Mouse (Mus musculus) CD4-positive, CD25-positive, alpha-beta regulatory T cell (primary cell): ENCODE data around the gene Msmo1. TPM values are rescaled to one million over a fixed set of nuclear protein-coding genes. Genes with fewer than 3 reads are reported as not detected.

Experiments
- polyA plus RNA-seq: library from polyadenylated mRNA; unstranded; fragments of 100-300 nt; shearing (Covaris generic); gene quantifications from one replicate; pipeline ENCODE4 v1.2.1, GENCODE M21; 2017

Msmo1 gene
- polyA plus RNA-seq, result 61.7 TPM

DNA sequence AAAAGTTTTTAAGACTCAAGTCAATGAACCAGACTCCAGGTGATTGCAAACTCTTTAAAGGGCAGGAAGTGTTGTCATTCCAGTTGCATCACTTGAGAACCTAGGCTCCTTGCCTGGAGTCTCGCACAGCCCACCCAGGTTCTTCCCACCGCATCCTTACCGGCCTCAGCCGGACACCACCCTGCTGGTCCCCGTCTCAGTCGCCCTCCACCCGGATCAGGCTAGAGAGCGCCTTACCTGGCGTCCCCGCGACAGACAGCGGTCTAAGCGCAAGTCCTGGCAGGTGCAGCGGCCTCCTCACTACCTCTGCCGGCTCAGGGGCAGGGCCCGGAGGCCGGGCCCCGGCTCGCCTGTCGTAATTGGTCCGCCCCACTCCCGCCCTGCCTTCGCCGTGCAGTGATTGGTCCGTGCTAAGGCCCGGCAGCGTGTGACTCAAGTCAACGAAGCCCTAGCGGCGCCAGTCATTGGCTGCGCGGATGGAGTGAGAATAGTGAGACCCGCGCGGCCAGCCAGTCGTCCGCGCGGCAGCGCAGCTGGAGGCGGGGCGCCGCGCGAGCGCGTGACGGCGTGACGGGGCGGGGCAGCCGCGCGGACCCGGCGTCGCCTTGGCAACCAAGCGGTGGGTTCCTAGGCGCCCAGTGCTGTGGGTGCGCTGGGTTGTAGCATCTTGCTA lies at the start of gene Msmo1:
Gene Msmo1 (minus strand): TSS at position 522 of the 673 bp plus-strand sequence.

DNA sequence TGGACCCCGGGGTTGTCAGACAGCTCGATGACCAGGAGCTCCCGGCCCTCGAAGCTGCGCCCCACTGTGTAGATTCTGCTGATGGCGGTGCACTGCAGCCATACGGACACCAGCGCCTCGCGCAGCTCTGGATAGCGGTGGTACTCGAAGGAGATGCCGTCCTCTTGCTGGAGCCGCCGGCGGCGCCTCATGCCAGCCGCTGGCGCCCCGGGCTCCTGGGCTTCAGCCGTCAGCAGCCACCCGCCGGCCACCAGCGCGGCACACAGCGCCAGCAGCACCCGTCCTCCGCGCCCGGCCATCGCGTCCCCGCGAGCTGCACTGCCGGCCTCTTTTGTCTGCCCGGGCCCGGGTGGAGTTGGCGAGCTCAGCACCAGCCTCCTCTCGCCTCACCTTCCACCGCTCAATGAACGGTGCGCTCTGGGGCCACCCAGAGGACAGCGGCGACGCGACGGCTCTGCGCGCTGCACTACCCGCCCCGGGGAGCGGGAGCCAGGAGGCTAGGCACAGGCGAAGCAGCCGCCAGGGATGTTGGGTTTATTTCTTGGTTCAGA lies 40.9 kb downstream of the Msmo1 start, which contains the start of gene Cpe:
Gene Cpe (minus strand): TSS at position 404 of the 551 bp plus-strand sequence.

Other genes starting within 250 kb of the Msmo1 start
- gene Cpe, start 40.7 kb downstream of the Msmo1 start, polyA plus RNA-seq, result 5.5 TPM
- 21.1 TPM for gene Klhl2, start 116.2 kb upstream of the Msmo1 start, polyA plus RNA-seq
- 87.3 TPM for gene Tmem192, start 213.4 kb upstream of the Msmo1 start, polyA plus RNA-seq